Mouse (Mus musculus) kidney, postnatal 0 days (tissue): Measurements from ENCODE around the gene Vti1a. TPM values are rescaled to one million over a fixed set of nuclear protein-coding genes. Genes with fewer than 3 reads are reported as not detected.

Experiments used
- ATAC-seq: fragments of 200-750 bp; cut with Nextera tagmentation; replicated peaks from 2 replicates; pipeline ENCODE4 v1.8.0; 2017; ENCODE audit warnings: low read depth, moderate number of reproducible peaks, moderate TSS enrichment, moderate library complexity; ENCODE audit not compliant: low FRiP score
- DNase-seq: peaks from one replicate; pipeline ENCODE4 v3.0.0-alpha.2; 2016; ENCODE audit warnings: low spot score
- H3K27ac ChIP-seq: fragments of 300-500 bp; sonication (generic); 2 replicates; pipeline ENCODE4 v1.5.1; 2014; ENCODE audit warnings: mild to moderate bottlenecking
- H3K27me3 ChIP-seq: fragments of 300-500 bp; sonication (generic); 2 replicates; pipeline ENCODE4 v1.6.1; 2014; ENCODE audit warnings: low read length, mixed read lengths; ENCODE audit not compliant: insufficient read depth
- H3K36me3 ChIP-seq: fragments of 300-500 bp; sonication (generic); 2 replicates; pipeline ENCODE4 v1.6.1; 2014; ENCODE audit warnings: low read length, mixed read lengths; ENCODE audit not compliant: insufficient read depth
- H3K4me1 ChIP-seq: fragments of 300-500 bp; sonication (generic); replicated peaks from 2 replicates; pipeline ENCODE4 v1.6.1; 2014; ENCODE audit warnings: antibody characterized with exemption, low read length, mixed read lengths; ENCODE audit not compliant: insufficient read depth
- H3K4me2 ChIP-seq: fragments of 300-500 bp; sonication (generic); 2 replicates; pipeline ENCODE4 v1.6.1; 2014; ENCODE audit warnings: mild to moderate bottlenecking, low read length, moderate library complexity, mixed read lengths
- H3K4me3 ChIP-seq: fragments of 300-500 bp; sonication (generic); replicated peaks from 2 replicates; pipeline ENCODE4 v1.5.1; 2014; ENCODE audit warnings: low read depth, low read length
- H3K9ac ChIP-seq: fragments of 300-500 bp; sonication (generic); 2 replicates; pipeline ENCODE4 v1.6.1; 2014; ENCODE audit warnings: low read depth, low read length
- H3K9me3 ChIP-seq: fragments of 300-500 bp; sonication (generic); replicated peaks from 2 replicates; pipeline ENCODE4 v1.6.1; 2016; ENCODE audit warnings: low read length, inconsistent platforms, mixed read lengths
- CTCF ChIP-seq: IDR thresholded peaks from 2 replicates; pipeline ENCODE4 v1.5.1; 2016; ENCODE audit warnings: antibody characterized with exemption, low read depth, mild to moderate bottlenecking, moderate library complexity
- WGBS: fragments of 180-500 bp; shearing (Covaris S2); extraction: QIAGEN DNeasy Blood & Tissue Kit; methylation state at CpG from one replicate; pipeline ENCODE4 v1.1.7; 2014; 5-methylcytosine and 5-hydroxymethylcytosine counted together
- polyA plus RNA-seq: library from polyadenylated mRNA; unstranded; fragments of >200 nt; fragmentation: Nextera tagmentation; extraction: Ambion mirVana; gene quantifications from 2 replicates; pipeline ENCODE4 v1.2.1, GENCODE M21; 2015

The Vti1a gene
- polyA plus RNA-seq, 1 experiment from 2014 or later = 22.4 TPM

DNA sequence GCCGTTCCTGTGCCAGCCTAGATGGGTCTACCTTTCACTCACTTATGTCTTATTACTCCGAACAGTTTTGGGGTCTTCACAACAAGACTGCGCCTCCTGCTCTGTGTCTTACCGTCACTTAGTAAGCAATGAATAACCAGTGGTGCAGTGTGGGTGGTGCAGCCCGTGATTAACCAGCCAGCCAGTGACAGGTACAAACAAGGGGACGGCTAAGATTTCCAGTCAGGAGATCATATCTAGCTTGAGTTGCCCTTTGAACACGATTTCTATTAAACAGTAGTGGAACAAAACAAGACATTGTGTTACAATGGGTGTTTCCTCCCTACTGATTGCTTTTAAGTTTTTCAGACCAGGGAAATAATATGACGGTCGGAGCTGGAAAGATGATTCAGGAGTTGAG lies 27.2 kb downstream of the Vti1a start:
- Histone ChIP-seq H3K36me3 (no peaks in the 10 kb centered on the region), H3K27ac (no peak overlapping the region), H3K9ac (no peak overlapping the region), H3K9me3 (no peaks in the 10 kb centered on the region), H3K4me1 (no peaks in the 10 kb centered on the region), H3K4me2 (no peak overlapping the region), H3K27me3 (no peaks in the 10 kb centered on the region), H3K4me3 (no peak overlapping the region)
- TF ChIP-seq CTCF = no peak
- ATAC-seq (no peak), DNase-seq (peak; percentile 19)
- WGBS = 70% methylated on average over 9 of the region's 9 CpGs

DNA sequence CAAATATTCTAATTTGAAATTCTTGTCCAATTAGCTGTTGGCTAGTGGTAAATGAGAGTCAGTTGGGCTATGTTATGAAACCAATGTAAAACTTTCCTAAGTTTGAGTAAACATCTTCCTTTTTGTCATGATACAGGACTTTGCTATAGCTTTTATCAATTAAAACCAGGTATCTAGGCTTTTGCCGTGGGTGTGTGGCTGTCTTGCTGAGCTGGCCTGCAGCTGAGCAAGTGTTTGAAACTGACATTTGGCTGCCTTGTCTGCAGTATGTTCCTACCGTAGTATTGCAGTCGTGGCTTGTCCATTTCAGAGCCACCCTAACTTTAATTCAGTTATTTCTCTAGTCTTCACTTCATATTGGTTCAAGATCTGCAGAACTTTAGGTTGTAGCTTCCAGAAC lies 32.1 kb downstream of the Vti1a start:
- 90% methylated on average over 3 of the region's 3 CpGs for WGBS
- Histone ChIP-seq H3K4me1 (no peaks in the 10 kb centered on the region; the same call in 1 of the 2 replicates), H3K4me3 (no peak overlapping the region), H3K9ac (no peak overlapping the region), H3K27ac (no peak overlapping the region), H3K27me3 (no peaks in the 10 kb centered on the region), H3K9me3 (no peaks in the 10 kb centered on the region), H3K4me2 (no peak overlapping the region), H3K36me3 (no peaks in the 10 kb centered on the region)
- ATAC-seq = no peak
- TF ChIP-seq CTCF = no peak
- no peak for DNase-seq

DNA sequence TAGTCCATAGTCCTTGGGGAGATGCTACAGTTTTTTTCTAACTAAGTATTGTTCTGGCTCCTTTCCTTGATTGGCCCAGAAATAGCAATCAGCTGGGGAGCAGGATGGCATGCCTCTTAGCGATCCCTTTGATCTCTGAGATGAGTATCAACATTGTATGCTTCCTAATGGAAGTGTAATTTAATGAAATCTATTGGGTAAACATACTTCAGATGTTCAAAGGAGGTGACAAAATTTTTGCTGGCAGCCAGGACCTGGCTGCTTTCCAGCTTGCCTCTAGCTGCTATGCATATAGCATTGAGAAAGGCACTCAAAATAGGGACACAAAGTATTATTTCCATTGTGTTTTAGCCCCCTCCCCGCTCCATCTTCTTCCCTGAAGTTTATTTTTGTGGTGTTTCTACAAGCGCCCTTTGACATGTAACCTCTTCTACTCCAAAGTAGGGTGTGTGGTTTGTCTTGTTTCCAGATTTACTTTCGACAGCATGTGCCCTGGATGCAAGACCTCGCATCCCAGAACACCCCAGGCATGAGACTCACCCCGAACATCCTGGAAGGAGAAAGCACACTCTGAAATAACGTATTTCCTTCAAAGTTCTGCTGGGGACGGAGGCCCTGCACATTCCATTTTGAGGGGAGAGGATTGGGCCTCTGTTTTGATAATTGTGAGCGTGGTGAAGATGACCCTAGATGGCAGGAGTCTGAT lies 34.7 kb downstream of the Vti1a start:
- Histone ChIP-seq H3K4me1 (no peaks in the 10 kb centered on the region; the same call in 1 of the 2 replicates), H3K9me3 (no peaks in the 10 kb centered on the region), H3K4me2 (no peak overlapping the region), H3K4me3 (no peak overlapping the region), H3K36me3 (no peaks in the 10 kb centered on the region), H3K9ac (no peak overlapping the region), H3K27ac (no peak overlapping the region), H3K27me3 (no peaks in the 10 kb centered on the region)
- WGBS = 64% methylated on average over 9 of the region's 9 CpGs
- no peak for TF ChIP-seq CTCF
- DNase-seq = no peak
- no peak for ATAC-seq

DNA sequence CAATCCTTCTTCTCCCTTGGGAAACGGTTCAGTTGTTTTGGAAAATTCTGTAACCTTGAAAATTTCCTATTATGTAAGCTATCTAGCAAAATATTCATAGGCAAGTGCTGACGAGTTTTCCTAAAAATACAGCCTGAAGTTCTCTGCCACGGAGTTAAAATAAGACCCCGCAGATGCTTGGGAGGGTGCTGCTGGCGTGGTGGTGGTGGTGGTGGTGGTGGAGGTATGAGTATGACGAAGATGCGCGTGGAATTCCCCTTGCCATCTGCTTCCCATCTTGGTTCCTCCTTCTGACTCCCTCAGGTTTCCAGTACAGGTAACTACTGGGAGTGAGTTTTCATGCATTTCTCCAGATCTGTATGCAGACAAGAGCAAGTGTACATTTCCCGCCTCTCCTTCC lies 46.5 kb downstream of the Vti1a start:
- WGBS = 92% methylated on average over 9 of the region's 9 CpGs
- no peak overlapping the region for H3K4me3 ChIP-seq
- no peak overlapping the region for H3K9ac ChIP-seq
- DNase-seq (no peak), ATAC-seq (no peak)
- H3K27me3 ChIP-seq = no peaks in the 10 kb centered on the region
- H3K4me1 ChIP-seq = no peaks in the 10 kb centered on the region
- no peaks in the 10 kb centered on the region for H3K9me3 ChIP-seq
- H3K4me2 ChIP-seq = no peak overlapping the region
- H3K27ac ChIP-seq = no peak overlapping the region
- TF ChIP-seq CTCF = no peak
- no peaks in the 10 kb centered on the region for H3K36me3 ChIP-seq

DNA sequence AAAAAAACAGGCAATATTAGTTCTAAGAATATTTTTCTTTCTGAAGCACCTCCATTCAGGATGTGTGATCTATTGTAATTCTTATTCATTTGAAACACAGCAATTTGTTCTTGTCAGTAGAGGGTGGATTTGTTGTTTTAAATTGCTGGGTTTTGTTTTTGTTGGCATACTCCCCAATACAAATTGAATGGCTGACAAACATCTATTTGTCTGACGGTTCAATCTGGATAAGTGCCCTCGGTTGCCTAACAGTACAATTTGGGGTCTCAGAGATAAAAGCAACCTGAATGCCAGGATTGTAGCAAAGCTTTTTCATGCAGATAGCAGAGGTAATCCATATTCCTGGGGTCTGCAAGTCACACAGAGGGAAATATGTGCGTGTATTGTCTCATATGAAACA lies 53.6 kb downstream of the Vti1a start:
- DNase-seq = no peak
- no peak overlapping the region for H3K9ac ChIP-seq
- H3K27ac ChIP-seq = no peak overlapping the region
- no peaks in the 10 kb centered on the region for H3K9me3 ChIP-seq
- no peak overlapping the region for H3K4me3 ChIP-seq
- no peaks in the 10 kb centered on the region for H3K4me1 ChIP-seq
- no peak overlapping the region for H3K4me2 ChIP-seq
- TF ChIP-seq CTCF = no peak
- WGBS = 28% methylated on average over 3 of the region's 3 CpGs
- no peaks in the 10 kb centered on the region for H3K36me3 ChIP-seq
- no peak for ATAC-seq
- H3K27me3 ChIP-seq = no peaks in the 10 kb centered on the region

DNA sequence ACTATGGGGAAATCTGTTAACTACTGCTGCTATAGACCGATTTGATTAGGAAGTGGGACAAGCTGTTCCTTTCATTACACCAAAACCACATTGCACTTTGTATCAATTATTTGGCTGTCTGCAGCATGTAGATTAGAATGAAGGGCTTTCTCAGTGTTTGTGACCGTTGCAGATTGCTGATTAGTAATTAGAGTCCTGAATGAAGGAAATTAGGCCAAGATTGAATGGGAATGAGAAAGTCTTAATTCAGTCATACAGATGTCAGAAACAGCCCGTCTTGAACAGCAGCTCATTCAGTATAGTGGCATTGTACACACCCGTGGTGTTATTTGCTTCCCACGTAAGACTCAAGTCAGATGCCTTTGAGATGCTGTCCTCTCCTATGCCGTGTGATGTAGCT lies 60.2 kb downstream of the Vti1a start:
- no peaks in the 10 kb centered on the region for H3K9me3 ChIP-seq
- H3K27ac ChIP-seq = no peak overlapping the region
- no peak overlapping the region for H3K9ac ChIP-seq
- DNase-seq = no peak
- no peak overlapping the region for H3K4me2 ChIP-seq
- H3K36me3 ChIP-seq = no peaks in the 10 kb centered on the region
- no peak for ATAC-seq
- WGBS = 84% methylated on average over 6 of the region's 6 CpGs
- no peak overlapping the region for H3K4me3 ChIP-seq
- no peaks in the 10 kb centered on the region for H3K27me3 ChIP-seq
- no peak for TF ChIP-seq CTCF
- H3K4me1 ChIP-seq = no peaks in the 10 kb centered on the region

DNA sequence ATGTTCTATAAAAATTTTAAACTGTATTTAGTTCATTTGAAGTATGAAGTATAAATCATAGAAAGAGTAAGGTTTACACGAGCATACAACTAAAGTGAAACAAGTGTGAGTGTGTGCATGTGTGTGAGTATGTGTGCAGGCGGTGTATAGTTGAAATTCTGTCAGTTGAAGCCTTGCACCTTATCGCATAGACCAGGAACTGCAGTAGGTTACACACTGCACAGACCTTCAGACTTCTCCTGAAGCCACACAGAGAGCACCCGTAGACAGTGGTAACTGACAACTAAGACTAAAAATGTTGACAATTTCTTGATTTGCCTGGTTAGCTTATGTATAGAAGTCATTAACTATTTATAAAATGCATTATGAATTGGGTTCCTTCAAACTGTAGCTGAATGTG lies 61.4 kb downstream of the Vti1a start:
- H3K4me2 ChIP-seq = no peak overlapping the region
- no peak for DNase-seq
- 91% methylated on average over 4 of the region's 4 CpGs for WGBS

More for the DNA sequence above, 61.4 kb downstream of the Vti1a start:
- no peaks in the 10 kb centered on the region for H3K9me3 ChIP-seq
- H3K27me3 ChIP-seq = no peaks in the 10 kb centered on the region
- no peaks in the 10 kb centered on the region for H3K36me3 ChIP-seq
- ATAC-seq = no peak
- no peak for TF ChIP-seq CTCF
- H3K4me3 ChIP-seq = no peak overlapping the region
- H3K27ac ChIP-seq = no peak overlapping the region
- H3K4me1 ChIP-seq = no peaks in the 10 kb centered on the region
- H3K9ac ChIP-seq = no peak overlapping the region
